Mouse (Mus musculus) mammary gland, adult 2 months (tissue): ENCODE data around the gene Gm17190. TPM values are rescaled to one million over a fixed set of nuclear protein-coding genes. Genes with fewer than 3 reads are reported as not detected.

Experiments
- polyA plus RNA-seq: library from polyadenylated mRNA; depleted of rRNA; stranded (reverse); fragments of >200 nt; gene quantifications from 2 replicates; pipeline ENCODE4 v1.2.3, GENCODE M21; 2012; ENCODE audit warnings: low replicate concordance; rRNA removed

The Gm17190 gene
- polyA plus RNA-seq, result not detected in 2 replicates

DNA sequence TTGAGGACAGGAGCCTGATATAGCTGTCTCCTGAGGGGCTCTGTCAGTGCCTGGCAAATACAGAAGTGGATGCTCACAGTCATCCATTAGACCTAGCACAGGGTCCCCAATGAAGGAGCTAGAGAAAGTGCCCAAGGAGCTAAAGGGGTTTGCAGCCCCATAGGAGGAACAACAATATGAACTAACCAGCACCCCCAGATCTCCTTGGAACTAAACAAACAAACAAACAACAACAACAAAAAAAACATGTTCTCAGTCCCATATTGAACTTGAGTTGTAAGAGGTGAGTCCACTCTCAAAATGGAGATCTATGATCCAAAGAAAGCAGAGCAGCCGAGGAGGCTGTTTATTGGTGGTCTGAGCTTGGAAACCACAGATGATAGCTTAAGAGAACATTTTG lies at the start of gene Gm17190:
Gene Gm17190 (plus strand): TSS at position 301 of the 400 bp plus-strand sequence.

DNA sequence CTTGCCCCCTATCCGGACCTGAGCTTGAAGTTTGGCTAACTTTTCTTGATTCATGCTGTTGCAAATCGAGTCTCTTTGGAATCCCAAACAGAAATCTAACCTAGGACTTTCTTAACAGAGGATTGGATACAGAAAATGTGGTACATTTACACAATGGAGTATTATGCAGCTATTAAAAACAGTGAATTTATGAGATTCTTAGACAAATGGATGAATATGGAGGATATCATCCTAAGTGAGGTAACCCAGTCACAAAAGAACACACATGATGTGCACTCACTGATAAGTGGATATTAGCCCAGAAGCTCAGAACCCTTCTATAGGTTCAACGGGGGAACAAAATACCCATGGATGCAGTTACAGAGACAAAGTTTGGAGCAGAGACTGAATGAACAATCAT lies 578 bp upstream of the Gm17190 start, which contains the start of gene Gm20075:
Gene Gm20075 (minus strand): TSS at position 101 of the 400 bp plus-strand sequence.

DNA sequence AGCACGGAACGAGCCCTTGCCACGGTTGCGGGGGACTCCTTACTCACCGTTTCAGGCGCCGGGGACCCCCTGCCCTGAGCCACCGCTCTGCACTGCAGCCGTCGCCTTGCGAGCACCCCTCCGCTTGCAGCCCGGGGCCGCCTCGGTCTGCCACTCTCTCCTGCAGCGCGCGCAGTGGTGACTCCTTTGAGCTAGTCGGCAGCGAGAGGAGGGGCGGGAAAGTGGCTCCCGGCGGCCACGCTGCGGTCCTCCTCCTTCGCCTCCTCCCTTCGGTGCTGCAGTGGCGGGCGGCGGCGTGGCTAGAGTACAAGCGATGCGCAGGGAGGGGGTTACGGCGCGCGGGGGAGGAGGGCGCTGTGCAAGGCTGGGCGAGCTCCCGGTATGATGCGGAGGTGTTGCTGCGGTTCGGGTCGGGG lies 50.6 kb downstream of the Gm17190 start, which contains the start of gene Sv2c:
Gene Sv2c (minus strand): TSS at position 177 of the 416 bp plus-strand sequence.

Other genes starting within 250 kb of the Gm17190 start
- gene Iqgap2, start 190.1 kb upstream of the Gm17190 start, polyA plus RNA-seq, result 2.3 TPM in 2 replicates
- gene Gm20075, start 678 bp upstream of the Gm17190 start, polyA plus RNA-seq, result 1.4 TPM in 1 of 2 replicates, not detected in the other
- gene Sv2c, start 50.5 kb downstream of the Gm17190 start, polyA plus RNA-seq, result 0.31 and 0.46 TPM in 2 replicates